Mouse (Mus musculus) kidney, adult 2 months (tissue): ENCODE results near the gene 9630041A04Rik.

Experiments
- CTCF ChIP-seq: fragments of 200-500 bp; conservative IDR thresholded peaks from 2 replicates; pipeline ENCODE4 v1.5.1; 2011; ENCODE audit warnings: low read depth, mild to moderate bottlenecking, control low read depth, low read length, moderate library complexity, mixed read lengths; ENCODE audit not compliant: insufficient read depth, insufficient read length
- POLR2A ChIP-seq: fragments of 200-500 bp; IDR thresholded peaks from one replicate; pipeline ENCODE4 v1.6.1; 2011; ENCODE audit warnings: low read depth, low read length, control low read depth

DNA sequence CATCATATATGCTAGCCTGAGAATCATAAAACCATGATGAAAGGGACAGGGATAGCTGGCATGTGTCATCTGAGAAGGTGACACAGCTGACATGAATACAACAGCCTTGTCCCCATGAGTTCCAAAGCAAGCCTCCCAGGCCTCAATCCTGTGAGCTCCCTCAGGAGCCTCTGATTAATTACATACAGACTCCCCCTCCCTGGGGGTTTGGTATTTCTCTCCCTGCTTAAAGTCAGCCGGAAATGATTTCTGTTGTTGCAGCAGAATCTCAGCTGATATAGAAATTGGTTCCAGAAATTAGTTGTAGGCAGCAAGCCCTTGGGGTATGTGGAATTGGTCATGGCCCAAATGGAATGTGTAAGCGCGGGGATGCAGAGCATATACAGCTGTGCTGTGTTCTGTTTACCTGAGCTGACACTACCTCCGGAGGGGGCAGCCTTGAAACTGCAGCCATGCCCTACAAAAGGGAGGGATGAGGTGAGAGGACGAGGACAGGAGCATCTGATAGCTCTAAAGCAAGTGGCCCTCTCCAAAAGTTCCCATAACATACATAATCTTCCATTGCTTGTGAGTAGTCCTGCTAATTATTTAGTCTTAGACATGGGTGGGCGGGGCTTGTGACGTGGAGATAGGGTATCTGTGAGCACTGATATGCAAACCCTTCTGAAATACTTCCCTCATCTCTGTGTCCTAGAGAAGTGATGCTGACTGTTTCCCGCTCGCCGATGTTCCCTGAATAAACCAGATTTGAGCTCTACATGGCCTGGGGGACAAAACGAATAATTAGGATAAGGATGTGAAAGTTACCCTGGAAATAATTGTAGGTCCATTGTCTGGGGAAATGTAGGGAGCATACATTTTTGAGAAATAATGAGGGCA lies 15.7 kb downstream of the 9630041A04Rik start:
- no peak for TF ChIP-seq CTCF
- TF ChIP-seq POLR2A: no peak
